Mouse (Mus musculus): ENCODE measurements around the gene Asrgl1.
"Not testable (repeated sequence)": the region's sequence is repeated elsewhere in the genome, so short reads cannot be mapped to it uniquely, and the experiment has no call there.

Gene Asrgl1

GRCm38 (mm10) chr19:9108536-9108935 is 26.9 kb downstream of the Asrgl1 start:
- in situ Hi-C loops (cut with MboI; ENCODE audit: low pct_unique_long_range_greater_than_20kb in 1 of 2, low sequenced_read_pairs in 2 of 2, unreplicated experiment in 1 of 2), result no loop called here

GRCm38 (mm10) chr19:9107379-9107755 is 28.1 kb downstream of the Asrgl1 start:
- in situ Hi-C loops (cut with MboI; ENCODE audit: low pct_unique_long_range_greater_than_20kb in 1 of 2, low sequenced_read_pairs in 2 of 2, unreplicated experiment in 1 of 2), result no loop called here

DNA sequence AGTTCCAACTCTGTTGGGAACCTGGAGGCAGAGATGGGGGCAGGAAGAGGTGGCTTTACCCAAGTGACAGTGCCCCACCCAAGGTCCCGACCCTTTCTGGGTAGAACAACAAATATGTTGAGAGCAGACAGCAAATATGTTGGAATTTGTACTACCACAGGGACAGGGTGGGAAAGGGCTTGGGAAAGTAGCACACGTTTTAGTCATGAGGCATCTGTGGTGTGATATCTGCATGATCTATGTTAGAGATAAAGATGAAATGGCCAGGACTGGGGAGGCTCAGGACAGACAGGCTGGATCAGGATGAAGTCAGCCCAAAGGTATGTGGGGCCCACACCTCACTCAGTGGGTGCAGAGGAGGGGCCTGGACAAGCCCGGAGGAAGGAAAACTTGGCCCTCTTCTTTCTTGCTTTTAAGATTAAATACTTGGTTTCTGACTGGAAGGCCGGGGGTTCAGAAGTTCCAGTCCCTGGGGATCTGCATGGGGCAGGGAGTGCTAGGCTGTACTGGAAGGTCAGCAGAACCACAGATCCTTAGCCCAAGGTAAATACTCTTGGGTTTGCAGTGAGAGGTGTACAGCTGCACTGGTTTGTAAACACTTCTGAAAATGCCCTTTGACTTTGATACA is 28.6 kb downstream of the Asrgl1 start:
- in situ Hi-C loops (cut with MboI; ENCODE audit: low pct_unique_long_range_greater_than_20kb in 1 of 2, low sequenced_read_pairs in 2 of 2, unreplicated experiment in 1 of 2), result no loop called here

DNA sequence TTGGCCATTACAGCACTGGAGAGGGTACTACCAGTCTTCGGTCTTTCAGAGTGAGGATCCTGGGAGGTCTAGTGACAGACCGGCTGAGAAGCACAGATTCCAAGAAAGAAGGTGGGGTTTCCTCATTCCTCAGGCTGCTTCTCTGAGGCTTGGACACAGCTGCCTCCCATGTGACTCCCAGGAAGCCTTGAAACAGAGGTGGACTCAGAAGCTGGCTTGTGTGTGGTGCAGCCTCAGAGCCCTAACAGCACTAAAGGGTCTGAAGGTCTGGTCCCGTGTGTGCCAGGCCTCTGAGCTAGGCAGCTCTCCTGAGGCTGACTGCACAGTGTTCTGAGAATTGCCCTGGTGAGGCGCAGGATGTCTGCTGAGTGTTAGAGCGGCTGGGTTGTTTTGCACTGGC is 29.3 kb downstream of the Asrgl1 start:
- in situ Hi-C loops (cut with MboI; ENCODE audit: low pct_unique_long_range_greater_than_20kb in 1 of 2, low sequenced_read_pairs in 2 of 2, unreplicated experiment in 1 of 2), result no loop called here

DNA sequence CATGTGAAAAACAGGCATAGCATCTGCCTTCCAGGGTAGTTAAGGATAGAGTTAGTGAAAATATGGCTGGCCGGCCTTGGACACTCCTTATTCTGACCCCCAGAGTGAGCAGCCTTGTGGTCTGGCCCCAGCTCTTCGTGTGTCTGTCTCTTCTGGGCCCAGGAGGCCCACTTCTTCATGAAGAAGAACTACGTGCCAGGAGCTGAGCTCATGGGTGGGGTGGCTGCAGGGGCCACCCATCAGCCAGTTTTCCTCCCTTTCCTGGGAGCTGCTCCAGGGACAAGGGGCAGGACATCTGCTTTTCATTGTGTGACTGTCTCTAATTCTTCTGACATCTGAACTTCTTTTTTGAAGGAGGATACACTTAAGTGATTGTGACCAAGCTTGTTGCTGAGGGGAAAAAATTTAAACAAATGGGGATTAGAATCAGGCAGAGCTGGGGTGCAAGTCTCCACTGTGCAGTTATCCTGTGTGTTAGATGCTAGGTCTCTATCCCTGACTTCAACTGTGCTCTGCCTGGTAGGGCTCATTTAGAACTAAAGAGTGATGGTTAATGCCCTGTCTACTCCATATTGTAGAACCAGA is 30.2 kb downstream of the Asrgl1 start:
- in situ Hi-C loops (cut with MboI; ENCODE audit: low pct_unique_long_range_greater_than_20kb in 1 of 2, low sequenced_read_pairs in 2 of 2, unreplicated experiment in 1 of 2), result no loop called here

- in situ Hi-C loops (cut with MboI; ENCODE audit: low pct_unique_long_range_greater_than_20kb in 1 of 2, low sequenced_read_pairs in 2 of 2, unreplicated experiment in 1 of 2), result no loop called here
These were observed 31.4 kb downstream of the Asrgl1 start for GRCm38 (mm10) chr19:9103986-9104385.

DNA sequence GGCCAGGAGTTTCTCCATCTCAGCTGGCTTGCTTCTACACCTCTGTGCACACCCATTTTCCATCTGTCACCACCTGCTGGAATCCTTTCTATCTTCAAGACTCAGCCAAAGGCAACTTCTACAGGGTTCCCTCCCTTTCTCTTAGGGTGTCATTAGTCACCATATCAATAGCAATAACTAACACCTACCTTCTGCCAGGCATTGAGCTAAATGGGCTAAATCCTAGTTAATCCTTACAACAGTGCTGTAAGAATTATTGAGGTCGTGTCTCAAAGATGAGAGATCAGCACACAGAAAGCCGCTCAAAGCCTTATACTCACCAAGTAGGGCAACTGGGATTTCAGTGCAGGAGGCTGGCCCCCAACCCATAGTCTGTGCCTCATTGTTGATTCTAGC is 34.4 kb downstream of the Asrgl1 start:
- in situ Hi-C loops (cut with MboI; ENCODE audit: low pct_unique_long_range_greater_than_20kb in 1 of 2, low sequenced_read_pairs in 2 of 2, unreplicated experiment in 1 of 2), result no loop called here

DNA sequence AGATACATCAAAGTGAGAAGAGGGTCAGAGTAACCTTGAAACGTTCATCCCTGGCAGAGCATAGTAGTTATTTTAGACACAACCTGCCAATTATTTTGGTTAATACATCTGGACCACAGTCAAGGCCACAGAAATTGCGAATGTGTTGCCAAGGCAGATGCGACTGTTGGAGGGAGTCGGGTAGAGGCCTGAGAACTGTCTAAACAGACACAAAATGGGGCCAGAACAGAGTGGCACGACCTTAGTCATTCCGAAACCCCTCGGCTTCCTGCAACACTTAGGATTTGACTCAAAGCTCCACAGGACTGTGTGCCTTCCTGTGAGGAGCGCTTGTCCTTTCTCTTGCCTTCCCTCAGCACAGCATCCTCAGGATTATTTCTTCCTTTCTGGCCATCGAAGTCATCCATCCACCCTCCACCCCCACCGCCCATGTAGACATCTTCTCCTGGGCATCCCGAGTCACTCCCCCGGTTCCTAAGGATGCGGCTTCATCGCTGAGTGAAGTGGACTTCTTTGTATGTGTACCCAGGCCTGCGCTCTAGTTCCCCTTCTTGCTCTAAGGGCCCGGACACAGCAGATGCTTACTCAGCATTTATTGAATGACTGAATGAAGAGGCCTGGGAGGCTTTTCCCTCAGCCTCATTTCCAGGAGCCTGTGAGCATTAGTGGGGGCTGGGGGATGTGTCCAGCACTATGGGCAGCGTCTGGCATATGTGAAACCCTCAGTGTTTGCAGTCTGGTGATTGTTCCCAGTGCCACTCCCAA is 35.0 kb downstream of the Asrgl1 start:
- in situ Hi-C loops (cut with MboI; ENCODE audit: low pct_unique_long_range_greater_than_20kb in 1 of 2, low sequenced_read_pairs in 2 of 2, unreplicated experiment in 1 of 2), result no loop called here

DNA sequence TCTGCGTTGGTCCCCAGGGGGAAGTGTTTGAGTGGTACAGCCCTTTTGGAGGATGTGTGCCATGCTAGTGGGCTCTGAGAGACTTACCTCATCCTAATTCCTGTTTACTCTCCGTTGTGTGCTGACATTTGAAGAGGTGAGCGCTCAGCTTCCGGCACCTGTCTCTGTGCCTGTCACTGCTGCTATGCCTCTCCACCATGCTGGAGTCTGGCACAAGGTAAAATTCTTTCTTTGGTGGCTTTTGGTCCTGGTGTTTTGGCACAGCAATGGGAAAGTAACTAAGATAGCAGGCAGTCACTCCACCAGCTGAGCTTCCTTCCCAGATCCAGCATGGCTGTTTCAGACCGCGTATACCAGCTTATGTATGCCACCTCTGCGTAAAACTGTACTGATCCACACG is 35.7 kb downstream of the Asrgl1 start:
- in situ Hi-C loops (cut with MboI; ENCODE audit: low pct_unique_long_range_greater_than_20kb in 1 of 2, low sequenced_read_pairs in 2 of 2, unreplicated experiment in 1 of 2), result no loop called here

GRCm38 (mm10) chr19:9097441-9097840 is 38.0 kb downstream of the Asrgl1 start:
- in situ Hi-C loops (cut with MboI; ENCODE audit: low pct_unique_long_range_greater_than_20kb in 1 of 2, low sequenced_read_pairs in 2 of 2, unreplicated experiment in 1 of 2), result no loop called here

DNA sequence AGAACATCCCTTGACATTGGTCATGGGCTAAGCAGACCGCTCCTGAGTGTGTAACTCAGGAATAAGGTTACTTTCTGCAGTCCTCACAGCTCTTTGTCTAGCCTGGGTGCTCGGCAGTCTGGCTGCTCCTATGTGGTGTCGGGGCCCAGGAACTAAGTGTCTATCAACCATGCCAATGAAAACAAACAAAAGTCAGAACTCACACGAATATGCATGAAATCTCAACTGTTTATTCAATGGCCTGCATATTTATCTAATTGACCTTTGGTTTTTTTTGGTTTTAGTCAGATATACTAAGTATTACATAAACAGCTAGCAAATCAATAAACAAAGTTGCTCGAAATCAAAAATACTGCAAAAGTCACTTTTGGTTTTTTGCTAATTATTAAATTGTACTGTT is 40.3 kb downstream of the Asrgl1 start:
- in situ Hi-C loops (cut with MboI; ENCODE audit: low pct_unique_long_range_greater_than_20kb in 1 of 2, low sequenced_read_pairs in 2 of 2, unreplicated experiment in 1 of 2), result no loop called here

DNA sequence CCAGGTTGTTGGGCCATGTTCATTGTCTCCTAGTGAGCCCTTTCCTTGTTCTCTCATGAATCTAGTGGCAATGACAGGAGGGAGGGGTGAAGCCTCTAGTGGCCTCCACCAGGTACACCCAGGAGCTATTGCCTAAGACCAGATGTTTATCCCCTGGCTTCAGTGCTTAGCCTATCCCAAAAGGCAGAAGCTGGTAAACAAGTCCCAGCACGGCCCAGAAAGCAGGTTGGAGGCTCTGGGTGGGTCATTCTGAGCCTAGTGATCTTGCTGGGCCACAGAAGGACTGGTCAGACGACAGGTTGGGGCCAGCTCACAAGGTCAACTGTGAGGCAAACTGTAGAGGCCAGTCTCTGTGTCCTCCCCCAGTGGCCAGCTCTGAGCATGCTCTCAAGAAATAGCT is 44.7 kb downstream of the Asrgl1 start:
- in situ Hi-C loops (cut with MboI; ENCODE audit: low pct_unique_long_range_greater_than_20kb in 1 of 2, low sequenced_read_pairs in 2 of 2, unreplicated experiment in 1 of 2), result no loop called here

- in situ Hi-C loops (cut with MboI; ENCODE audit: low pct_unique_long_range_greater_than_20kb in 1 of 2, low sequenced_read_pairs in 2 of 2, unreplicated experiment in 1 of 2), result no loop called here
These were observed 45.2 kb downstream of the Asrgl1 start for GRCm38 (mm10) chr19:9090191-9090590.

DNA sequence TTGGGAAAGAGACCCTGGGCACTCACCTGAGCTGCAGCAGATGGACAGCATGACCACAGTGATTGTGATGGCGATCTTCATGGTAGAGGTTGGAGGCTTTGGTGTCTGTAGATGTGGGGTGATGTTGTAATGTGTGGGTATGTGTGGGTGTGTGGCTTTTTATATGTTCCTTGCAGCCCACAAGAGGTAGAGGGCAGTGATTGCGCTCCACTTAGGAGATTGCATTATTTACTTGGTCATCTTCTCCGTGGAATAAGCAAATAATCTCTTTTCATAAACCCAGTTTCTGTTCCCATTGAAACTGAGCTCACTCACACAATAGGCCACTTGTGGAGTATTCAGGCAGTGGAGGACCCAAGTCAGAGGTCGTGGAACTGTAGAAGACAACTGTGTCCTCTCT is 47.6 kb downstream of the Asrgl1 start, which contains the start of gene Scgb1a1:
Gene Scgb1a1, minus strand, starts transcription at position 138 of the 400 bp plus-strand sequence.
- in situ Hi-C loops (cut with MboI; ENCODE audit: low pct_unique_long_range_greater_than_20kb in 1 of 2, low sequenced_read_pairs in 2 of 2, unreplicated experiment in 1 of 2), result no loop called here

GRCm38 (mm10) chr19:9083892-9084291 is 51.5 kb downstream of the Asrgl1 start:
- in situ Hi-C loops (cut with MboI; ENCODE audit: low pct_unique_long_range_greater_than_20kb in 1 of 2, low sequenced_read_pairs in 2 of 2, unreplicated experiment in 1 of 2), result not testable (repeated sequence)

GRCm38 (mm10) chr19:9083010-9083355 is 52.5 kb downstream of the Asrgl1 start:
- in situ Hi-C loops (cut with MboI; ENCODE audit: low pct_unique_long_range_greater_than_20kb in 1 of 2, low sequenced_read_pairs in 2 of 2, unreplicated experiment in 1 of 2), result no loop called here

GRCm38 (mm10) chr19:9082191-9083009 is 53.0 kb downstream of the Asrgl1 start:
- in situ Hi-C loops (cut with MboI; ENCODE audit: low pct_unique_long_range_greater_than_20kb in 1 of 2, low sequenced_read_pairs in 2 of 2, unreplicated experiment in 1 of 2), result no loop called here

DNA sequence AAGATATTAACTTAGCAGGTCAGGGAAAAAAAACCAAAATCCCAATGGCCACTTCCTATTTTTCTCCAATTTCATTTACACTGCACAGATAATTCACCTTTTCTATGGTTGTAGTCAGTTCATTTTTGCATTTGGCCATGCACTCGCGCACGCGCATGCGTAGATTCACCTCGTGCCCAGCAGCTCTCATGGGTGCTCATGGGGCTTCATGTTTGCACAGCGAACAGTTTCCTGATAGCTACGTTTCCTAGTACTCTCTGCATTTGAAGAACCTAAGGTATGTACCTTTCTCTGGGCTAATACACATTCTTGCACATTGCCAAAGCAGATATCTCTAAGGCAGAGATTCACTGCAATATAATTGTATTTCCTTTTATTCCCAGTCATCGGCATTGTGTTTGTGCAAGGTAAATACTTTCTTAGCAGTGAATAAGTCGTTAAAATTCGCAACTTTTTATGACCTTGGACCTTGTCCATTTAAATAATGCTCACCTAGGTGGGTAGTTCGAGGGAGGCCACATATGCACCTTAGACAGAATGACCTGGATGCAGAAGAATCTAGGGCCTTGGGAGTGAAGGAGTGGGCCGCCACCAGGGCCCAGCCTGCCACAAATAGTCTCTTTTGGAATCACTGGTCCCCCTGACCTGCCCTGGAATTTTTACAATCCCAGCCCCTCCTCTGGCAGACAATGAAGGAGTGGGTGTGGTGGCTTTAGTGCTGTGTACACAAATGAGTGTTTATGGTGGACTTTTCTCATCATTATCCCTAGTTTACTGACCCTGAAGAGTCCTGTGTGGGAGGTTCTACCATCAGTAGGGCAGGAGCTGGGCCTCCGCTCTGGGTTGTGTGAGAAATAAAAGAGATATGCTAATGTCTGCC is 53.9 kb downstream of the Asrgl1 start:
- in situ Hi-C loops (cut with MboI; ENCODE audit: low pct_unique_long_range_greater_than_20kb in 1 of 2, low sequenced_read_pairs in 2 of 2, unreplicated experiment in 1 of 2), result no loop called here
